Mouse (Mus musculus): ENCODE measurements at regions not wholly inside any gene's neighbourhood (a gene's known extent, or its start where the extent isn't known, plus 50 kb on each side); places are given as distances from the start of the nearest gene placed in this dataset.
A peak's percentile ranks its signal among the peaks of the same experiment; 100 is the strongest.

GRCm38 (mm10) chr10:19443516-19443915 is 87.2 kb downstream of the Olig3 start:
- no peak overlapping the region for H3K4me3 ChIP-seq (ENCODE audit: low read depth, low read length)
- no peaks in the 10 kb centered on the region for H3K27me3 ChIP-seq (replicated peaks; ENCODE audit: control insufficient read depth, insufficient read depth, low read length)
- no peak overlapping the region for H3K27ac ChIP-seq (ENCODE audit: low read depth)
- no peak for DNase-seq (ENCODE audit: low spot score)
- H3K9me3 ChIP-seq (ENCODE audit: control insufficient read depth, low read length): no peaks in the 10 kb centered on the region
- H3K4me2 ChIP-seq (ENCODE audit: low read length): no peak overlapping the region
- no peak overlapping the region for H3K9ac ChIP-seq (ENCODE audit: low read length)
- WGBS: 56% methylated on average over 8 of the region's 8 CpGs
- no peaks in the 10 kb centered on the region for H3K4me1 ChIP-seq (replicated peaks; ENCODE audit: control insufficient read depth, insufficient read depth, low read length)
- H3K36me3 ChIP-seq (ENCODE audit: control insufficient read depth, insufficient read depth, low read length): no peaks in the 10 kb centered on the region
- no peak for ATAC-seq (replicated peaks; ENCODE audit: low FRiP score, low TSS enrichment, low read depth)

DNA sequence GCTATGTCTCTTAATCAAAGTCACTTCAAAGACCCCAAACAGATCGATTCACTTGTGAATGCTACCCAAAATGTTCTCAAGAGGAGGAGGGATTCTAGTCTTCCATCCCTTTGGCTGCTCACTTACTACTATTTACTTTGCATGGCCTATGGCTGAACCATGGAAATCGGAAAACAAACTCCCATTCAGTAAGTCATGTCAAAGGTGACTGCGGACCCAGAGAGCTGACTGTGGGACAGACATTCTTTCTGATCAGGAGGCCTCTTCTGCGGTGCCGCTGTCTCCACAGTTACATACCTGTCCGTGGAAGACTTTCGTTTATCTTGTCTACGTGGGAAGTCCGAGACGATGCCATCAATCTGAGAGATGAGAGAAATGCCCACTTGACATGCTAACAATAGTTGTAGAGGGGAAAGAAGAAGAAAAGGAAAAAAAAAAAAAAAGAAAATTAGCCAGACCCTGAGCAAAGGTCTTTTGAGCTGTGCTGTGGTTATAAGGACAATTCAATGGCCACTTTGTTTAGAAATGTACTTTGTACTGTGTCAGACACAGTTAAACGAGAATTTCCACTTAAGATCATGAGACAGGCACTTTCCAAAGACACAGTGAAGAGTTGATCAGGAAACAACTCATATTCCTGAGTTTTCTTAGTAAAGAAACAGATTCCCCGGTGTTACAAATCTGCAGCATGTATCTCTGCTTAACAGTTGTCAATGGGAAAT is 92.7 kb downstream of the Olig3 start:
- Histone ChIP-seq H3K27ac (ENCODE audit: low read depth) (no peak overlapping the region), H3K9ac (ENCODE audit: low read length) (no peak overlapping the region), H3K36me3 (ENCODE audit: control insufficient read depth, insufficient read depth, low read length) (no peaks in the 10 kb centered on the region), H3K4me2 (ENCODE audit: low read length) (peak overlapping the region; percentile 2; the same call in 1 of the 2 replicates), H3K4me3 (ENCODE audit: low read depth, low read length) (no peak overlapping the region), H3K27me3 (replicated peaks; ENCODE audit: control insufficient read depth, insufficient read depth, low read length) (no peaks in the 10 kb centered on the region), H3K4me1 (replicated peaks; ENCODE audit: control insufficient read depth, insufficient read depth, low read length) (no peaks in the 10 kb centered on the region), H3K9me3 (ENCODE audit: control insufficient read depth, low read length) (no peaks in the 10 kb centered on the region)
- DNase-seq (ENCODE audit: low spot score): no peak
- whole genome bisulfite sequencing: 57% methylated on average over 12 of the region's 12 CpGs
- ATAC-seq (replicated peaks; ENCODE audit: low FRiP score, low TSS enrichment, low read depth): no peak

DNA sequence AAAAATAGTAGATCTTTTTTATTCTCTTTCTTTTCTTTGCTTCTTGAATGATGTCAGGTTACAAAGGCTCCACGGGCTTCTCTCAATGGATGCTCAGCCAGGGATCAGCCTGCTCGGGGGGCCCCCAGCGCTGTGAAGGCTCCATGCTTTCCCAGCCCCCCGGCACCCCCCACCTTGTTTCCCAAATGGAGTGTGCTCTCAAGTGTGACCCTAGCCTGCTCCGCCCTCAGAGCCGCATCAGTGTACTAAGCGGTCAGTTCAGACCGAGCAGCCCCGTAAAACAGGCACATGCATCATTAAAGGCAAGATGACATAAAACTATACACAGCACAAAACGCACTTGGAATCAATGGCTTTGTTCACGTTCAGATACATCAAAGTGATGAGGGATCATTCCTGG is 102.7 kb downstream of the Olig3 start:
- 75% methylated on average over 11 of the region's 11 CpGs for WGBS
- Histone ChIP-seq H3K4me1 (replicated peaks; ENCODE audit: control insufficient read depth, insufficient read depth, low read length) (no peaks in the 10 kb centered on the region), H3K4me3 (ENCODE audit: low read depth, low read length) (no peak overlapping the region), H3K9me3 (ENCODE audit: control insufficient read depth, low read length) (no peaks in the 10 kb centered on the region), H3K4me2 (ENCODE audit: low read length) (no peak overlapping the region), H3K27me3 (replicated peaks; ENCODE audit: control insufficient read depth, insufficient read depth, low read length) (no peaks in the 10 kb centered on the region), H3K27ac (ENCODE audit: low read depth) (no peak overlapping the region), H3K36me3 (ENCODE audit: control insufficient read depth, insufficient read depth, low read length) (no peaks in the 10 kb centered on the region), H3K9ac (ENCODE audit: low read length) (no peak overlapping the region)
- DNase-seq (ENCODE audit: low spot score) (no peak), ATAC-seq (replicated peaks; ENCODE audit: low FRiP score, low TSS enrichment, low read depth) (no peak)

GRCm38 (mm10) chr10:19459709-19460108 is 103.4 kb downstream of the Olig3 start:
- no peak overlapping the region for H3K27ac ChIP-seq (ENCODE audit: low read depth)
- H3K9me3 ChIP-seq (ENCODE audit: control insufficient read depth, low read length): no peaks in the 10 kb centered on the region
- H3K4me1 ChIP-seq (replicated peaks; ENCODE audit: control insufficient read depth, insufficient read depth, low read length): no peaks in the 10 kb centered on the region
- no peaks in the 10 kb centered on the region for H3K36me3 ChIP-seq (ENCODE audit: control insufficient read depth, insufficient read depth, low read length)
- no peak overlapping the region for H3K4me2 ChIP-seq (ENCODE audit: low read length)
- 84% methylated on average over 5 of the region's 5 CpGs for WGBS
- ATAC-seq (replicated peaks; ENCODE audit: low FRiP score, low TSS enrichment, low read depth) (no peak), DNase-seq (ENCODE audit: low spot score) (no peak)
- H3K4me3 ChIP-seq (ENCODE audit: low read depth, low read length): no peak overlapping the region
- no peaks in the 10 kb centered on the region for H3K27me3 ChIP-seq (replicated peaks; ENCODE audit: control insufficient read depth, insufficient read depth, low read length)
- H3K9ac ChIP-seq (ENCODE audit: low read length): no peak overlapping the region

- DNase-seq (ENCODE audit: low spot score) (no peak), ATAC-seq (replicated peaks; ENCODE audit: low FRiP score, low TSS enrichment, low read depth) (no peak)
- 78% methylated on average over 4 of the region's 4 CpGs for WGBS
- Histone ChIP-seq H3K4me3 (ENCODE audit: low read depth, low read length) (no peak overlapping the region), H3K4me2 (ENCODE audit: low read length) (no peak overlapping the region), H3K9ac (ENCODE audit: low read length) (no peak overlapping the region), H3K4me1 (replicated peaks; ENCODE audit: control insufficient read depth, insufficient read depth, low read length) (no peaks in the 10 kb centered on the region), H3K27ac (ENCODE audit: low read depth) (no peak overlapping the region), H3K9me3 (ENCODE audit: control insufficient read depth, low read length) (no peaks in the 10 kb centered on the region), H3K36me3 (ENCODE audit: control insufficient read depth, insufficient read depth, low read length) (no peaks in the 10 kb centered on the region), H3K27me3 (replicated peaks; ENCODE audit: control insufficient read depth, insufficient read depth, low read length) (no peaks in the 10 kb centered on the region)
Measured at GRCm38 (mm10) chr10:19460164-19460563, 103.8 kb downstream of the Olig3 start.

- Histone ChIP-seq H3K36me3 (ENCODE audit: control insufficient read depth, insufficient read depth, low read length) (no peaks in the 10 kb centered on the region), H3K9me3 (ENCODE audit: control insufficient read depth, low read length) (no peaks in the 10 kb centered on the region), H3K4me3 (ENCODE audit: low read depth, low read length) (no peak overlapping the region), H3K4me1 (replicated peaks; ENCODE audit: control insufficient read depth, insufficient read depth, low read length) (no peaks in the 10 kb centered on the region), H3K9ac (ENCODE audit: low read length) (no peak overlapping the region), H3K27ac (ENCODE audit: low read depth) (no peak overlapping the region), H3K4me2 (ENCODE audit: low read length) (no peak overlapping the region), H3K27me3 (replicated peaks; ENCODE audit: control insufficient read depth, insufficient read depth, low read length) (no peaks in the 10 kb centered on the region)
- WGBS: 81% methylated on average over 3 of the region's 3 CpGs
- DNase-seq (ENCODE audit: low spot score) (no peak), ATAC-seq (replicated peaks; ENCODE audit: low FRiP score, low TSS enrichment, low read depth) (no peak)
Measured at GRCm38 (mm10) chr10:19463800-19464199, 107.5 kb downstream of the Olig3 start.

GRCm38 (mm10) chr10:19464504-19464903 is 108.2 kb downstream of the Olig3 start:
- DNase-seq (ENCODE audit: low spot score): no peak
- ATAC-seq (replicated peaks; ENCODE audit: low FRiP score, low TSS enrichment, low read depth): no peak
- Histone ChIP-seq H3K4me2 (ENCODE audit: low read length) (no peak overlapping the region), H3K9ac (ENCODE audit: low read length) (no peak overlapping the region), H3K27ac (ENCODE audit: low read depth) (no peak overlapping the region), H3K36me3 (ENCODE audit: control insufficient read depth, insufficient read depth, low read length) (no peaks in the 10 kb centered on the region), H3K4me1 (replicated peaks; ENCODE audit: control insufficient read depth, insufficient read depth, low read length) (no peaks in the 10 kb centered on the region), H3K9me3 (ENCODE audit: control insufficient read depth, low read length) (no peaks in the 10 kb centered on the region), H3K4me3 (ENCODE audit: low read depth, low read length) (no peak overlapping the region), H3K27me3 (replicated peaks; ENCODE audit: control insufficient read depth, insufficient read depth, low read length) (no peaks in the 10 kb centered on the region)
- whole genome bisulfite sequencing: 69% methylated on average over 5 of the region's 5 CpGs

DNA sequence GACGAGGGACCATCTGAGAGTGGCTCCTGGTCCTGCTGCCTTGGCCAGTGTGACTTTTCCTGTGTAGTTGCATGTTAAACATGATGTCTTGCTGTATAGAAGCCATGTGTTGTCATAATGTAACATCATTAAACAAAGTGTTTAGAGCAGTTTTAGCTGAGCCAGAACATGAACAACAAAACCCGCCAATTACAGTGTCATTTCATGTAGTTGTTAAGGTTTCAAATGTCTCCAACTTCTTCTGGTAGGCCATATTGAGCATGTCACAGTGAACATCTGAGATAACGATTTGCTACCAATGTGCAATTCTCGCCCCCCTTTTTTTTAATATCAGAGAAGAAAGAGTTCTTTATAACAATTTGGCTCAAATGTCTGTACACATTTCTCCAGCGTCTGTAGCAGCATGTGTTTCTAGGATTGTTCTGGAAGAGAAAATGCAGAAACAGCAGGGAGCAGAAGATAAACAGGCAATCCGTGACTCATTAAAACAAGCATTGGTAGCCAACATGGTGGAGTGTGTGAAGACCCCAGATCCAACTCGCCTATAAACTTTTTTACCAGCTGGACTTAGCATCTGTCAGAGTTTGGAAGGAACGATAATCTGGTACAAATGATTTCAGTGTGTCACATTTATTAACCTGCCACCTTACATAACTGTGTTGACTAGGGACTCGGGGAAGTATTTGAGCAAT is 115.2 kb downstream of the Olig3 start:
- no peak overlapping the region for H3K4me3 ChIP-seq (ENCODE audit: low read depth, low read length)
- no peak for ATAC-seq (replicated peaks; ENCODE audit: low FRiP score, low TSS enrichment, low read depth)
- H3K4me2 ChIP-seq (ENCODE audit: low read length): no peak overlapping the region
- H3K36me3 ChIP-seq (ENCODE audit: control insufficient read depth, insufficient read depth, low read length): no peaks in the 10 kb centered on the region
- H3K9me3 ChIP-seq (ENCODE audit: control insufficient read depth, low read length): no peaks in the 10 kb centered on the region
- H3K27me3 ChIP-seq (replicated peaks; ENCODE audit: control insufficient read depth, insufficient read depth, low read length): no peaks in the 10 kb centered on the region
- WGBS: 73% methylated on average over 9 of the region's 9 CpGs
- no peak overlapping the region for H3K9ac ChIP-seq (ENCODE audit: low read length)
- no peaks in the 10 kb centered on the region for H3K4me1 ChIP-seq (replicated peaks; ENCODE audit: control insufficient read depth, insufficient read depth, low read length)
- no peak for DNase-seq (ENCODE audit: low spot score)
- no peak overlapping the region for H3K27ac ChIP-seq (ENCODE audit: low read depth)

DNA sequence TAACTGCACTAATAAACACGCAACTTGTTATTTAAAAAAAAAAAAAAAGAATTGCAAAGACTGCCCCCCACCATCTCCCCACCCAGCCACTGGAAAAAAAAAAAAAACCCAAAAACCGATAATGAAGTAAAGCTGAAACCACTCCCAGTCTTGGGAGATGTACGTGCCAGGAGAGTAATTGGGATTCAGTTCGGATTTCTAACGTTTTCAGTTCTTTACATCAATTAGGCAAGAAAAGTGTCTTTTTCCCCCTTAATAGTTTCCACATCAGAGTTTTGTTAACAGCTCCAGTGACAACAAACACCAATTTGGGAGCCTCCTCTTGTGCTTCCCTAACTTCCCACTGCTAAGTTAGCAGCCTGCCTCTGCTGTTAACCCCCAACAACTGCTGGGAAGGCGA is 115.7 kb downstream of the Olig3 start:
- whole genome bisulfite sequencing: 54% methylated on average over 6 of the region's 6 CpGs
- H3K9me3 ChIP-seq (ENCODE audit: control insufficient read depth, low read length): no peaks in the 10 kb centered on the region
- no peak for ATAC-seq (replicated peaks; ENCODE audit: low FRiP score, low TSS enrichment, low read depth)
- H3K9ac ChIP-seq (ENCODE audit: low read length): no peak overlapping the region
- H3K27me3 ChIP-seq (replicated peaks; ENCODE audit: control insufficient read depth, insufficient read depth, low read length): no peaks in the 10 kb centered on the region
- H3K4me3 ChIP-seq (ENCODE audit: low read depth, low read length): no peak overlapping the region
- DNase-seq (ENCODE audit: low spot score): no peak
- H3K36me3 ChIP-seq (ENCODE audit: control insufficient read depth, insufficient read depth, low read length): no peaks in the 10 kb centered on the region
- no peak overlapping the region for H3K4me2 ChIP-seq (ENCODE audit: low read length)
- H3K4me1 ChIP-seq (replicated peaks; ENCODE audit: control insufficient read depth, insufficient read depth, low read length): no peaks in the 10 kb centered on the region
- H3K27ac ChIP-seq (ENCODE audit: low read depth): no peak overlapping the region
